Mouse (Mus musculus) liver, postnatal 0 days (tissue): ENCODE measurements around the gene Plekhm3.

Source experiments
- CTCF ChIP-seq: sonication (generic); IDR thresholded peaks from 2 replicates; pipeline ENCODE4 v1.5.1; 2016; ENCODE audit warnings: antibody characterized with exemption, low read depth
- EP300 ChIP-seq: IDR thresholded peaks from 2 replicates; pipeline ENCODE4 v1.6.1; 2016; ENCODE audit warnings: antibody characterized with exemption, low read depth, mild to moderate bottlenecking

DNA sequence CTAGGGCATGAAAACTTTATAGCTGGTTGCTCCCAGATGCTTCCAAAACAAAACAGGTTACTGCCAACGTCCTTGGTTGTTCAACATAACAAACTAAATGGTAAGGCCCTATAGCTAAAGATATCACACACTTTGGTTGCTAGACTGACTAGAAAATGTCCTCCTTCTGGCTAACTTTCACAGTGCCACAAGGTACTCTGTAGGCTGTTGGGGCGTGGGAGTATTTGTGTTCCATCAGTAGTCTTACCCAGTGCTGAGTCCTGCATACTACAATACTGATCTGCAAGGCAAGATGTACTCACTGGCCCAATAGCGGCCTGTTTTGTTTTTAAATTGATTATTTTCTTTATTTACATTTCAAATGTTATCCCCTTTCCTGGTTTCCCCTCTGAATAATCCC lies 56.9 kb downstream of the Plekhm3 start:
- no peak for TF ChIP-seq CTCF
- TF ChIP-seq EP300 = no peak
